Mouse (Mus musculus) MEL (cell line): ENCODE measurements at regions not wholly inside any gene's neighbourhood (a gene's known extent, or its start where the extent isn't known, plus 50 kb on each side); places are given as distances from the start of the nearest gene placed in this dataset.

ENCODE experiments used
- CTCF ChIP-seq, 3 experiments: IDR thresholded peaks in 2 of 3; conservative IDR thresholded peaks in 1 of 3; 2 replicates each; pipeline ENCODE4 v1.5.1; 2011 to 2012; ENCODE audit warnings: low read length in 3 of 3, low read depth in 2 of 3, mild to moderate bottlenecking in 2 of 3, improper control_type of control experiment in 1 of 3, inconsistent platforms in 1 of 3, mixed read lengths in 1 of 3, moderate library complexity in 1 of 3; ENCODE audit not compliant: control insufficient read depth in 1 of 3, insufficient read depth in 1 of 3, poor library complexity in 1 of 3, severe bottlenecking in 1 of 3
- E2F4 ChIP-seq: IDR thresholded peaks from 2 replicates; pipeline ENCODE4 v1.6.1; 2011; ENCODE audit warnings: low read depth, low read length, improper control_type of control experiment, borderline replicate concordance
- EP300 ChIP-seq, 2 experiments: IDR thresholded peaks; 2 replicates each; pipeline ENCODE4 v1.6.1; 2011; ENCODE audit warnings: improper control_type of control experiment in 2 of 2, low read length in 2 of 2, low read depth in 1 of 2, mild to moderate bottlenecking in 1 of 2
- GABPA ChIP-seq: IDR thresholded peaks from 2 replicates; pipeline ENCODE4 v1.6.1; 2012; ENCODE audit warnings: low read depth, mild to moderate bottlenecking, inconsistent platforms, low read length, improper control_type of control experiment, moderate library complexity
- GATA1 ChIP-seq: IDR thresholded peaks from 2 replicates; pipeline ENCODE4 v1.6.1; 2011; ENCODE audit warnings: low read depth, low read length, improper control_type of control experiment
- JUND ChIP-seq: IDR thresholded peaks from 2 replicates; pipeline ENCODE4 v1.6.1; 2011; ENCODE audit warnings: low read depth, mild to moderate bottlenecking, improper control_type of control experiment, low read length
- MAFK ChIP-seq: IDR thresholded peaks from 2 replicates; pipeline ENCODE4 v1.6.1; 2011; ENCODE audit warnings: low read depth, mild to moderate bottlenecking, low read length, improper control_type of control experiment, borderline replicate concordance
- MAX ChIP-seq: IDR thresholded peaks from 2 replicates; pipeline ENCODE4 v1.6.1; 2011; ENCODE audit warnings: low read length, improper control_type of control experiment
- MEF2A ChIP-seq: IDR thresholded peaks from 2 replicates; pipeline ENCODE4 v1.6.1; 2014; ENCODE audit warnings: low read depth, mild to moderate bottlenecking, inconsistent platforms, low read length, improper control_type of control experiment; ENCODE audit not compliant: poor library complexity, insufficient replicate concordance, severe bottlenecking; ENCODE audit errors: extremely low read depth
- NELFE ChIP-seq: IDR thresholded peaks from 2 replicates; pipeline ENCODE4 v1.6.1; 2011; ENCODE audit warnings: low read depth, low read length, improper control_type of control experiment
- POLR2A ChIP-seq, 2 experiments: IDR thresholded peaks; 2 replicates each; pipeline ENCODE4 v1.6.1; 2011 to 2012; ENCODE audit warnings: low read length in 2 of 2, mild to moderate bottlenecking in 2 of 2, control low read depth in 1 of 2, improper control_type of control experiment in 1 of 2, low read depth in 1 of 2, moderate library complexity in 1 of 2; ENCODE audit not compliant: control insufficient read depth in 1 of 2, insufficient read depth in 1 of 2, poor library complexity in 1 of 2
- POLR2AphosphoS2 ChIP-seq: IDR thresholded peaks from 2 replicates; pipeline ENCODE4 v1.6.1; 2011; ENCODE audit warnings: low read length, improper control_type of control experiment
- TCF12 ChIP-seq: IDR thresholded peaks from 2 replicates; pipeline ENCODE4 v1.6.1; 2014; ENCODE audit warnings: low read depth, mild to moderate bottlenecking, inconsistent platforms, low read length, improper control_type of control experiment, moderate library complexity

GRCm38 (mm10) chr4:127750781-127751180 lies 220.0 kb downstream of the CK137956 start:
- TF ChIP-seq CTCF (IDR thresholded peaks at IDR 0.05 in 2 of 3, conservative IDR thresholded peaks at IDR 0.05 in 1 of 3; ENCODE audit: control insufficient read depth in 1 of 3, insufficient read depth in 1 of 3, low read depth in 2 of 3, low read length in 3 of 3, poor library complexity in 1 of 3, severe bottlenecking in 1 of 3) (no peak), TCF12 (no peak), POLR2A (IDR thresholded peaks at IDR 0.05; ENCODE audit: control insufficient read depth in 1 of 2, insufficient read depth in 1 of 2, low read depth in 1 of 2, low read length in 2 of 2, poor library complexity in 1 of 2) (no peak), POLR2AphosphoS2 (no peak), JUND (no peak), EP300 (IDR thresholded peaks at IDR 0.05; ENCODE audit: low read depth in 1 of 2, low read length in 2 of 2) (no peak), GABPA (no peak), MAFK (no peak), E2F4 (no peak), NELFE (no peak), MAX (no peak), GATA1 (no peak), MEF2A (no peak)
